Mouse (Mus musculus): ENCODE data around the gene Ndrg2.

Gene Ndrg2

DNA sequence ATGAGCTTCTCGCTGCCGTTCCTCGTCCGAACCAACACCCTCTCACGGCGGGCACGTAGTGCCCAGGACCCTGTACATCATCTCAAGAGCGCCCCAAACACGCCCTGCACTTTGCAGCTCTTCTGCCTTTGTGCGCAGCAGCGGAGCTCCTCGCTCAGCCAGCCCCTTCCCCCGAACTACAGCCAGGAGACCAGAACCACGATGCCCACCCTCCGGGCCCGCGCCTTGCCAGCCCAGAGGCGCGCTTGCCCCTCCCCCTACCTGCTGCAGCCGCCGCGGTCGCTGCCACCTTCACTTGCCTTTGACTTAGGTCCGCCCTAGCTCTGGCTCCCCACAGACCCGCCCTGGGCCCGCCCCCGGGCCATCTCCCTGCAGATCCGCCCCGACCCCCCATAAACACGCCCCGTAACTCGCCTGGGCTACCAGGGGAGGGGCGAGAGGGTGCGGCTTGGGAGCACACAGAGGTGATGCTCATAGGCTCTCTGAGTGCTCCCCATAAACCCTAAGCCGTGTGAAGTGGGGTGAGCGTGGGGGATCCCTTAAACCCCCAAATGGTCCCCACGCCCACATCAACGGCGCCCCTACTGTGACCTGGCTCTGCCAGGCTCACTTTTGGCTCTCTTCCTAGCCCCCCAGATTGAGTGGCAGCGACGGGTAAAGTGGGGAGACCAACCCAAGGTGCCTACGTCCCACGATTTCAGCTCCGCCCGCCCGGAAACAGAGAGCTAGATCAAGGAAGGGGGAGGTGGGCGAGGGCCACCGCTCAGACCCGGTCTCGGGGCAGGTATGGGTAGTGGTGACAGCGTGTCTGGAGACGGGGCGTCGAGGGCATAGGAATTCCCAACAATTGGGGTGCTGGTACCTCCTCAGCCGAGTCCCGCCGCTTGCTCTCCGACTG lies 647 bp downstream of the Ndrg2 start:
- peak; percentile 49 for DNase-seq (ENCODE audit: low spot score)

DNA sequence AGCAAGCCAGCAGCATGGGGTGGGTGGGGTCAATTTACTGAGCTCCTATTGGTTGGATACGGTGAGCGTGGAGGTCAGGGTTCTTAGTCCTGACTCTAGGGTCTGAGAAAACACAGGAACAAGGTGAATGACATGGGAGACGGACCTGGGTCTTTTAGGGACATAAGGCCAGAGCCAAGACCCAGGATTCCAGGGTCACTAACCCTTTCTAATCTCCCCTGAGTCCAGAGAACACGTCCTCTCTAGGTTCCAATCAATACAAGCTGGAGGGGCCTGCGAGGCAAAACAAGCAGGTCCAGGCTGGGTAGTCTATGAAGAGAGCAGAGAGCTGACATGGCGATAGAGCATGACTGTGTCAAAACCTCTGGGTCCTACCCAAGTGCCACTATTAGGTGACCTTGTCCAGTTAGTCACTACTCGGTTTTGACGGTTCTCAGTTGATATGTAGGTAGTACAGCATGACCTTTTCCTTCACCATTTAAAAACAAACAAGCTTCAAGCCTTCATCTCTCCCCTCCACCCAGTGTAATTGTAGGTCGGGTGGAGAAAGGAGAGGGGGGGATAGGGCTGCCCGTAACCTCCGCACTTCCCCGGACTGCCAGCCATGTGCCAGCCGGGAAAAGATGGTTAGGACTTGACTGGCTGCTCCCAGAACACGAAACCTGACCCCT lies 1.4 kb downstream of the Ndrg2 start:
- DNase-seq (ENCODE audit: low spot score) = no peak

DNA sequence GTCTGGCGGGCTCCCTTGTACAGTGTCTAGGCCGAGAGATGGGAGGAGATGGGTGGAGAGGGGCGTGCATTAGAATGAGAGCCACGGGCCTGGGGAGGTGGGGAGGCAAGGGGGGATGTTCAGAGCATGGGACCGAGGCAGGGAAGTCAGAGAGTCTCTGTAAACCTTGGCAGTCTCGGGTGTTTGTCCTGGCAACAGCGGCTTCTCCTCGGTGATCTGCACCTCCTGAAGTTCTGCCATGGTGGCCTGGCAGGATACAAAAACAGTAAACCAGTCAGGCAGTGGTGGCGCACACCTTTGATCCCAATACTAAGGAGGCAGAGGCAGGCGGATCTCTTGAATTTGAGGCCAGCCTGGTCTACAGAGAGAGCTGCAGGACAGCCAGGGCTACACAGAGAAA lies 2.7 kb downstream of the Ndrg2 start:
- no peak for DNase-seq (ENCODE audit: low spot score)

DNA sequence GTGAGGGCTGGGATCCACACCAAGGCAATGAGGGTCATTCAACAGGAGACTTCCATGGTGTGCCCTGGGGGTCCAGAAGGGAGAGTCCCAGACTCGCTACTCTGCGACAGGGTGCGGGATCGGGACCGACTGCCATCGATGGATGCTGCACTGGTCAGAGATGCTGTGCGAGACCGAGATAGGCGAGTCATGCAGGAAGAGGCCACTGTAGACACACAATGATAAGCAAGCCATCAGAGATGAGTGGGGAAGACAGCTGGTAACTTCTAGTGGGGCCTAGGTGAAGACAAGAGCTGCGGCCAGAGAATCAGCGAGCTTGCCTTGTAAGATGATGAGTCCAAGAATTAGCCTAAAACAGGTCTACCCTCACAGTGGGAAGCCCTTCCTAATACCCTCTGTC lies 7.9 kb downstream of the Ndrg2 start:
- no peak for DNase-seq (ENCODE audit: low spot score)

DNA sequence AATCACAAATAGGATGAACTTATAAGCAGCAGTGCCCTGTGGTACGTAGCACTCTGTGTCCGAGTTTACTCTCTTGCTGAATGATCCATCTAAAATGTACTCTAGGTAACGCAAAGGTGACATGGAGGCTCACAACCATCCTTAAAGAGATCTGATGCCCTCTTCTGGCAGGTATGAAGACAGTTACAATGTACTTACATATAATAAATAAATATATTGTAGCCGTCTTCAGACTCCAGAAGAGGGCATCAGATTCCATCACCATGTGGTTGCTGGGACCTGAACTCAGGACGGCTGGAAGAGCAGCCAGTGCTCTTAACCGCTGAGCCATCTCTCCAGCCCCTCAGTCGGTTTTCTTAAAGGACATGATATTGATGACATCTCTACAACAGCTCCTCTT lies 9.3 kb downstream of the Ndrg2 start:
- DNase-seq (ENCODE audit: low spot score) = no peak

DNA sequence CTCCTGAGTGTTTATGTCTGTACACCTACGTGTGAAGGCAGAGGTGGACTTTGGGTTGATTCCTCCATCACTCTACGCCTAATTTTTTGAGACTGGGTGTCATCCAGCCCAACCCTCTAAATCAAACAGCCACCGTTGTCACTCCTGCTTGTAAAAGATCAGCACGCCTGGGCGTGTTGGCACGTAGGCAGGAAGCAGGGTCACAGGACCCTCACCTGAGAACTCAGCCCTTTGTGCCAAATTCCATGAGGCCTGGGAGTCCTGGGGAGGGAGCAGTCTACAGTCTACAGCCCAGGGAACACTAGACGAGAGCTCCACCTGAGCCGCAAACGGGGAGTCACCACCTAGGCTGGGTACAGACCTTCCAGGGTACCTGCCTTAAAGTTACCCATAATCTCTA lies 10.2 kb downstream of the Ndrg2 start:
- DNase-seq (ENCODE audit: low spot score) = no peak

DNA sequence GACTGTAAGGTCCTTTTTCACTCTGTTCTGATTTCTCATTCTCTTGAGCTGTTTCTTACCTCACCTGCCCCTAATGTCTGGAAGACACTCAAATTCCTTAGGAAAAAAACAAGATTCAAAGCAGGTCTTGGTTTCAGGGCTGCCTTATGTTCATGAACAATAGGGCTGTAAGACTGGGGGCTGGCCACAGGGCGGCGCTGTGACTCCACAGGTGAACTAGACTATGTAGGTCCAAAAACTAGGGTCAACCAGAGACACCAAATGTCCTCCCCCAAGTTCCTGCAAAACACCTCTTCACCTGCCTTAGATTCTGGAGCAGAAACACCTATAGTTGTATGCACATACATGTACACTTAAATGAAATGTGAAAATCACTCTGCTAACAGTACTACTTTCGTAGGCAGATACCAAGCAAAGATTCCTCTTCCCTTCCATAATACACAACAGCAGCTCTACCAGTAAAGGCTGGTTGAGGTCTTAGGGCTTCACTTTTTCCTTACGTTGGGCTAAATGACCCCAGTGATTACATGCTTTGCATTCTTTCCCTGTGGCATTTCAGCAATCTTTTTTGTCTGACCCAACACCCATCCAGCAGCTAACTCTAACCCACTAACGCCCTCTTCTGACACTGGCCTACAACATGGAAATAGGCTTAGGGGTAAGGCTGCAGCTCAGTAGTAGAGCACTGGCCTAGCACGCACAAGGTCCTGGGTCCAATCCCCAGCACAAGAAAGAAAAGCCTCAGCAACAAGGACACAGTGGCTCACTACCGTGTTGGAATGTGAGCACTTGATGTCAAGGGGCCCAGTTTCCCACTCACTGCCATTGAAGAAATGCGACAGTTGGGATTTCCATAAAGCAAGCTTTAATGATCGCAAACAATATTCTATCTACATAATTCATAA lies 10.9 kb downstream of the Ndrg2 start:
- peak; percentile 55 for DNase-seq (ENCODE audit: low spot score)

DNA sequence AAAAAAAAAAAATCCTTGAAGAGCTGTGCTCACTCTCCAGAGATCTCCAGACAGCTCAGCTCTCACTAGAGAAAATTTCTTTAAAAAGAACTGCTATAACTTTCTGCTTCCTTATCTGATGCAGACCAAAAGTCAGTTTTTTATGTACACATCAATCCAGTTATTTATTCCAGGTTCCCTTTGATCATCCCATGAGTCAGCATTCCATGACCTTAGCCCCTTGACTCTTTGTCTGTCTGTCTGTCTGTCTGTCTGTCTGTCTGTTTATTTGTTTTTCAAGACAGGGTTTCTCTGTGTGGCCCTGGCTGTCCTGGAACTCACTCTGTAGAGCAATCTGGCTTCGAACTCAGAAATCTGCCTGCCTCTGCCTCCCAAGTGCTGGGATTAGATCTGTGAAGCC lies 14.6 kb downstream of the Ndrg2 start:
- DNase-seq (ENCODE audit: low spot score) = no peak

DNA sequence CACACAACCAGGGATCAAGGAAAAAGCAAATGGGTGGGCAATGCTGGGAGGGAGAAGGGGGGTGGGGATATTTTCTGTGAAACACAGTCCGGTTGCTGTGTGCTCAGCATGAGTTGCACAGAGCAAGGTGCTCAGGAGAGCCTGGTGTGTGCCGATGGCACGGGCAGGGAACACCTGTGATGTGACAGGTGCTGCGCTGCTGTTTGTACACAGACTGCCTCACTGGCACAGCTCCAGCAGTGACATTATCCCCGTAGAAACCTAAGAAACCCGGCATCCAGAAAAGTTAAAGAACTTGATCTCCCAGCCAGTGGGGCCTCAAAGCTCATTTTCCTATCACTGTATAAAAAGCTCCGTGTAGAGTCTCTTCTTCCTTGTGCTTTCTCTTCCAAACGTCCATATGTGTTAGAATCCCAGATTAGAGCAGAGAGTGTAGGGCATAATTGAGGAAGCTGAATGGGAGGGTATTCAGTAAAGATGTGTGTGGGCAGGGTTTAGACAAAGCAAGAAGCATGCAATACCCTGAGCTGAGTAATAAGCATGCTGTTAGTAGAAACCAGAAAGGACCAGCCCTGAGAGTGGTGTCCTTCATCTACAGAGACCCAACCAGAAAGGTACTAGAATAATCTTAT lies 17.3 kb downstream of the Ndrg2 start:
- no peak for DNase-seq (ENCODE audit: low spot score)

DNA sequence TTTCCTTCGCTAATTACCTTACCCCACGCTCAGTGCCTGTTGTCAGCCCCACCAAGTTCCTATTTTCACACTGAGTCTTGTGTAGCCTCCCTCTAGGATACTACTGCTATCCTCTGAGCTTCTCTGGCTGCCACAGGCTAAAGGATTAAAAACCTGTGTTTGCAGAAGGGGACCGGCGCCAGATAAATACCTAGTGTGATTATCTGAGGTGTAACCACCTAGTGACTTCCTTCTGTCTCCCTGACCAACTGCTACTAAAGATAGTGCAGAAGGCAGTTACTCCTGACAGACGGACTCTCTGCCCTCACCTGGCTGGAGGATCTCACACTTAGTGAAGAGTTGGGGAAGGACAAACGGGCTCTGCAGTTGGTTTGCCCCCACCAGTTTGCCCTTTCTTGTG lies 17.9 kb downstream of the Ndrg2 start:
- no peak for DNase-seq (ENCODE audit: low spot score)

DNA sequence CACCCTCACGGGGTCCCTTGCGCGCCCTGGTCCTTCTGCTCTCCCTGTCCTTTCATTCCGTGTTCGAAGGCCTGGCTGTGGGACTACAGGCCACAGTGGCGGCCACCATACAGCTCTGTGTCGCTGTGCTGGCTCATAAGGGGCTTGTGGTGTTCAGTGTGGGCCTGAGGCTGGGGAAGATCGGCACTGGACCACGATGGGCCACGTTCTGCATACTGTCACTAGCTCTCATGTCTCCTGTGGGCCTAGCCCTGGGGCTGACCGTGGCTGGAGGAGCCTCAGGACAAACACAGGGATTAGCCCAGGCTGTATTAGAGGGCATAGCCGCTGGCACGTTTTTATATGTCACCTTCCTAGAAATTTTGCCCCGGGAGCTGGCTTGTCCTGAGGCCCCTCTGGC lies 18.9 kb downstream of the Ndrg2 start:
- no peak for DNase-seq (ENCODE audit: low spot score)

DNA sequence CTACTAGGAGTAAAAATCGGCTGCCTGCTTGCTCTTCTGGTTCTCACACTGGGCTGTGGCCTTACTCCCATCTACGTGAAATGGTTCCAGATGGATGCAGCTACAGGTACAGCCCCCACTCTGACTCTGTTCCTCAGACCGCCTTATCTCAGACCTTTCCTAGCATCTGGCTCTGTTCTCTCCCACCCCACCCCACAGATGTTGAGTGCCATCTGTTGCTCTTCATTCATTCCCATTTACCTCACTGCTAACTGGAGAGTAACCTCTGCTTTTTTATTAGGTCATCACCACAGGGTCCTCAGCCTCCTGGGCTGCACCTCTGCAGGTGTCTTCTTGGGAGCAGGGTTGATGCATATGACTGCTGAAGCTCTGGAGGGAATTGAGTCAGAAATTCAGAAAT lies 20.1 kb downstream of the Ndrg2 start:
- no peak for DNase-seq (ENCODE audit: low spot score)

DNA sequence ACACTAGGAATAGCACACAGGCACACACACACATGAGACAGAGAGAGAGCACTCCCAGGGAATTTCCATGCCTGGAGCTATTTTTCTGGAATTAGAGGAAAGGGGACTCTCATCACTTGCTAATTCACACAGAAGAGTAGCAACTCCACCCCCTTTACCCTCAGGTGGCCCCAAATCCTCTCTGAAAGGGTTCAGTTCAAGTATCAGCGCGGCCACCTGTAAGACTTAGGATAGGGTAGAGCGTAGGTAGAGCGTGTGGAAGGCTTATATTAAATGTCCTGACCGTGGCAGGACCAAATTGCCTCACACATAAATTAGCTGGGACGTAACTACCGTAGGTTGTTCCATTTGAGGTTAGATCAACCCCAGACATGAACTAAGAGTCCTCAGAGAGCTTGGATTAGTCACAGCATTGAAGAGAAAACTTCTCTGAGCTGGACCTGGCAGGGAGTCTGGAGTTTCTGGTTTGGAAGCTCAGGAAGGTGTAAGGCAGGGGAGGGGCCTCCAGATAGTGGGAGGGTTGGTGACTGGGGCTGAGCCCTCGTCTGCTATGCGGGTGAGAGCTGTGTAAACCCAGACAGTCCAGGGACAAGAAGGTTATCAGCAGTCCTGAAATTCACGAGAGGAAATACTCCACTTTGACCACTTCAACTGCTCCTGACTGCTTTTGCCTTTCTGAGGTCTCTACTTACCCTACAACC lies 20.7 kb downstream of the Ndrg2 start:
- DNase-seq (ENCODE audit: low spot score) = no peak

DNA sequence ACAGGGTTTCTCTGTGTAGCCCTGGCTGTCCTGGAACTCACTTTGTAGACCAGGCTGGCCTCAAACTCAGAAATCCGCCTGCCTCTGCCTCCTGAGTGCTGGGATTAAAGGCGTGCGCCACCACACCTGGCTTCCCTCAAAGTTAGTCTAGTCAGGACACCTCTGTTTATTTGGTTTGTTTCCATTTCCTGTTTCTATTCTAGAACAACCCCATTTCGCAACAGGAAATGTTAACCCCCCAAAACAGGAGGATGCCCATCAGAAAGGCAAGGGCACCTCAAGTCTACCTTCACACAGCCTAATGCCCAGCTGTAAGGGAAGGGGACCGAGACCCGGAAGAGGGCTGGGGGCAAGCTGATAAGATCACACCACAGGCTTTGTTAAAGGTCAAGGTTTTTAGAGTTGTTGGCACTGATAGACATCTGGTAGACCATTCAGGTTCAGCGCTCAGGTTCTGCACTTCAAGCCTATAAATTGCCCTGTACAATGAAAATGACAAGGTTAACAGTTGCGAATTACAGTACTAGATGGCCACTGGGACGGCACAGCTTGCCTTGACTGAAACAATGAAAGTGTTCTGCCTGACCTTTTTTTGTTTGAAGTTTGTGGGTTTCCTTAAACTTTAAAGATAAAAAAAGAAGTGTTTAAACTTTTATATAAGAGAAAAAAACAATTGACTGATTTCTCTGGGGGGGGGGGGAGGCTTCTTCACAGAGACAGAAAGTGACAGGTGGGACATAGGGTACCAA lies 21.6 kb downstream of the Ndrg2 start, which contains the start of gene Slc39a2:
Gene Slc39a2 (plus strand): TSS at position 699 of the 749 bp plus-strand sequence.
- DNase-seq (ENCODE audit: low spot score) = no peak

DNA sequence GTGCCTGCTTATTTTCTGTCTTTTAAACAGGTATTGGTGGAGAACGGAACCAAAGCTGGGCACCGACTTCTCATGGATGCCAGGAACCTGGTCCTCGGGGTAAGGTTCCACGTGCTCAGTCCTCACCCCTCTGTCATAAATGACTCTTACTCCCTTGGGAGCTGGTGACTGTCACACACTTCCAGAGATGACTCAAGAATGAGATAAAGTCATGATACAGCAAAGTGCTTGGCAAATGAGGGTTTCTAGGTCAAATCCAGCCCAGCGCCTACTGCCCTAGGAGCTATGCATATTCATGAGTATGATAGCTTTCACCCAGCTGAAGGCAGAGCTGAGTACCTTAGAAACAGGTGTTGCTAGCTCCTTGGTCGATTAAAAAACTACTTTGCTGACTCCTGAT lies 24.1 kb downstream of the Ndrg2 start:
- DNase-seq (ENCODE audit: low spot score) = no peak

DNA sequence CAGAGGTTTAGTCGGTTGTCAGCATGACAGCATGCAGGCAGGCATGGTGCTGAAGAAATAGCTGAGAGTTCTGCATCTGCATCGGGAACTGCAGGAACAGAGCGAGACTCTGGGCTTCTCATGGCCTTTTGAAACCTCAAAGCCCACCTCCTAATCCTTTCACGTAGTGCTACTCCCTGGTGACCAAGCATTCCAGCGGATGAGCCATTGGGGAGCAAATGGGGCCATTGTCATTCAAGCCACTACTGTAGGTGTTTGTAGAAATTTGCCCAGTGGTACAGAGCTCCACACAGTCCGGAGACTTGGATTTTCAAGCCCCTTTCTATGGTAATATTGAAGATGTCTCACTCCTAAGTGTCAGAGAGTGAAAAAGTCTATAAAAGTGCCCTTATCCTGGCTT lies 27.9 kb downstream of the Ndrg2 start:
- no peak for DNase-seq (ENCODE audit: low spot score)

DNA sequence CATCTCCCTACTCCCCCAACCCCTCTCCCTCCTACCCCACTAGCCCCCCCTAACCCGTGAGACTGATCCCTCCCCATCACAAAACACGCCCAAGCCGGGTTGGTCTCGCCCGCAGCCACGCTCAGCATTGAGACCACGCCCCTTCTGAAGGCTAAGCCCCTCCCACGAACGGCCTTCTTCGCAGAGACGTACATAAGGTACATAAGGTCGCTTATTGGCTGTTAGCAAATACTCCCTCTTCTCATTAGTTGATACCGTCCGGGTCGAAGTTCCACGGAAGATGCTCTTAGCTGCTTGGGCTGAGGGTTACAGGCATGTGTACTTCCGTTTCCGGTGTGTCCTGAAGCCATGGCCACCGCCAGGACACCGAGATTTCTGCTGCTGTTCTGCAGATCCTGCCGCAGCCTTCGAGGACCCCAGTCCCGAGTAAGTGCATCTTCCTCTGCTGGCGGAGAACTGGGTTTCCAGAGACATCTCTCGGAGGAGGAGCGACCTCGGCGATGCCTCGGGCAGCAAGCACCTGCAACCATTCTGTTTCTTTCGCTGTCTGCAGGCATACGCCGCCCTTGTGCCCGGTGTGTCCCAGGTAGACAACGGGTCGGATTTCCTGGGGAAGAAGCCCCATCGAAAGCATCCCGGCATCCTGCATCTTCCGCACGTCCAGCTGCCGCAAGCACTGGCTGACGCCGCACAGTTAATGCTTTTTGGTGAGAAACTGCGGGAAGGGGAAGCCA lies 29.2 kb downstream of the Ndrg2 start, which contains the start of gene Mettl17:
Gene Mettl17 (plus strand): TSS at position 245 of the 734 bp plus-strand sequence.
- DNase-seq (ENCODE audit: low spot score) = peak; percentile 80

DNA sequence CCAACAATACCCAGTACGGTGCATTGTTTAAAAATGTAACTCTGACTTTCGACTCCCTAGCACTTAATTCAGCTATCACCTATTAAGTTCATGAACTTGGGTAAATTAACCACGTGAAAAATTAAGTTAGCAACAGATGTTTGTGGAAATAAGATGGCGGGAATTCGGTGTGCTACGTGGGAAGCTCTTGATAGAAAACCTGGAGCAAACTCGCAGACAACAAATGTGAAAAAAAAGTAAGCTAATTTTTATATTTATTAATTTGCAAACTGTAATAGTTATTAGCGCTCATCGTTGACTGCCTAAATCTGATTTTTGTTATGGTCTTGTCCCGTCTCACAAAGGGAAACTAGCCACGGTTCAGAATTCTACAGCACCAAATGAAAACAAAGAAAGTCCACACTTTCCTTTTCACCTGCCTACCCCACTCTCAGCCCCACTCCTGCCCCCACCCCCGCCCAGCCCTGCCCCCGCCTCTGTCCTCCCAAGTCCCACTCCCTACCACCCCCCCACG lies 29.9 kb downstream of the Ndrg2 start:
- no peak for DNase-seq (ENCODE audit: low spot score)

DNA sequence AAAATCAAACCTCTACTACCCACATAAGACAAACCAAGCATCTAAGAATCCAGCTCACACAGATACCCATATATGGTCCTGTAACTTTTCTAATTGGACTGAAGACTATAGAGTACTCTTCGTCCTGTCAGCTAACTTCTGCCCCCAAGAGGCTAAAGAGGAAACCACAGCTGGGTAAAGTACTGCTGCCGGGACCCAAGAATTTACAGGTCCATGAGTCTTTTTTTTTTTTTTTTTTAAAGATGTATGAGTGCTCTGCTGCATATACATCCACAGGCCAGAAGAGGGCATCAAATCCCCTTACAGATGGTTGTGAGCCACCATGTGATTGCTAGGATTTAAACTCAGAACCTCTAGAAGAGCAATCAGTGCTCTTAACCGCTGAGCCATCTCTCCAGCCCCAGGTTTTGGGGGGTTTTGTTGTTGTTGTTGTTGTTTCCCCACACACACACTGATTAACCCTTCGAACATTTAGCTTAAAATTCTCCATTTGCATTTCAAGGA lies 30.4 kb downstream of the Ndrg2 start:
- DNase-seq (ENCODE audit: low spot score) = peak; percentile 53
